Mouse (Mus musculus) liver, adult 2 months (tissue): ENCODE measurements at regions not wholly inside any gene's neighbourhood (a gene's known extent, or its start where the extent isn't known, plus 50 kb on each side); places are given as distances from the start of the nearest gene placed in this dataset.

ENCODE experiments used
- CTCF ChIP-seq: fragments of 200-500 bp; IDR thresholded peaks from 2 replicates; pipeline ENCODE4 v1.5.1; 2011; ENCODE audit warnings: low read depth, low read length, control low read depth
- POLR2A ChIP-seq: fragments of 200-500 bp; IDR thresholded peaks from 2 replicates; pipeline ENCODE4 v1.6.1; 2011; ENCODE audit warnings: low read length, control low read depth; ENCODE audit not compliant: insufficient read depth; ENCODE audit errors: extremely low read depth

- TF ChIP-seq POLR2A: no peak
- TF ChIP-seq CTCF: no peak
These were observed 574.5 kb downstream of the Synb start for GRCm38 (mm10) chr14:68719429-68720160.
